Mouse (Mus musculus): ENCODE data around the gene Gm45716.
A peak's percentile ranks its signal among the peaks of the same experiment; 100 is the strongest.

Gm45716 gene

GRCm38 (mm10) chr11:90187441-90187840, at the start of gene Gm45716:
TSS of gene Gm45716 (plus strand) at chr11:90187683.
- DNase-seq (ENCODE audit: low read depth): no peak

DNA sequence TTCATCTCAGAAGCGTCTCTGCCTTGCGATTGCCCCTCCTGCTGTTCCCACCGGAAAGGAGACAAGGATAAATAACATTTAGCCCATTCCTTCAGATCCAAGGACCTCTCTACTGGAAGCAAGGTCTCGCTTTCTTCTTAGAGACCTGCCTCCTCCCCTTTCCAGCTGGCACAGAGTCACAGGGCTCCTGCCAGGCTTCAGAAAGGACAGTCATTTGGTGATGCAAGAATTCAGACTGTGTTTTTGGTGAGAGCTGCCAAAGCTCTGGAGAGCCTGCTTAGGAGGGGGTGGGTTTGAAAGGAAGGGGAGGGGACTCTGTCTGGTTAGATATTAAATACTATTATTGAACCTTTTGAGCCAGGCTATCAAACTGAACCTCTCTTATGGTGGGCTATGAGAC, 45.1 kb upstream of the Gm45716 start:
- peak; percentile 59 for DNase-seq (ENCODE audit: low read depth)

GRCm38 (mm10) chr11:90142936-90143335, 44.5 kb upstream of the Gm45716 start:
- peak; percentile 41 for DNase-seq (ENCODE audit: low read depth)

DNA sequence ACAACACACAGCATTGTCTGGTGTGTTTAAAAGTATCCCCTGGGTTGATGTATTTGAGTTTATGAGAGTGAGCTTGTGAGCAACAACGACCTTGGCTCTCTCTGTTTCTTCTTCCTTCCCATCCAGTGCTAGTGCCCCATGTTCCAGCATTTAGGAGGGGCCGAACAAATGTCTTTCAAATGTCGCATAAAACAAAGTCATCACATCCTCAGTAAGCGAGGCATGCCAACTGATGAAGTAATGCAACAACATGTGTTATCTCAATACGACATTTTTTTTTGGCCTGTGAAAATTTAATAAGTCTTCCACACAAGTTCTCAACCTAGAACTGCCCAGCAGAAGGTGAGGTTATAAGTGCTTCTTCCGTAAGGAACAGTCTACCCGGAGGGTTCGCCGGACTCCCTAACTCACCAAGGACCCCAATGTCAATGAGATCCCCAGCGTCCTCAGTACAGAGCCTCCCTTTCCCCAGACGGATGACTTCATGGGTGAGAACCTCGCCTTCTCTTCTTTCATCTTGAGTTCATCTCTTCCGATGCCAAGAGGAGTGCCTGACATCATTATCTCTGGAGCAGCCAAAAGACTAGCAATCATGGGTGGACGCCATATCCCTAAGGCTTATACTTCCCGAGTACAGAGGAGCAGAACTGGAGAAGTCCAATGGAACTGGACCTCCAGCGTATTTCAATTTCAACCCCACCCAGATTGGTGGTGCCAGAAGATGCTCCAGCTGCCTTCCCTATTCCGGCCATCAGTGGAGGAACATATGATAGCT, 41.2 kb upstream of the Gm45716 start:
- no peak for DNase-seq (ENCODE audit: low read depth)

DNA sequence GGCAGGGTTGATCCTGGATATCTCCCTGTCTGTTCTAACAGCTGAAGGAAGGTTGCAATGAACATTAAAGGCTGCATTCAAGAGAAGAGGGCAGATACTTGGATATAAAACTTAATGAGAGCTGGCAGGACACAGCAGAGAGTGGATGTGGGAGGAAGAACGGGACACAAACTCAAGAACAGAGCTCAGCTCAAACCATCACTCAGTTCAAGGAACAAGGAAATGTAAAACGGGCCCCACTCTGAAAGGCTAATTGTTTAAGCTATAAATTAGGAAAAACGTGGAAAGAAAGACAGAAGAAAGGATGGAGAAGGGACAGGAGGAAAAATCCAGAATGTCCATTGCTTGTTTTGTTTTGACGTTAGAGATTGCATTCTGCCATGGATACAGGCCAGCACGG, 32.4 kb upstream of the Gm45716 start:
- no peak for DNase-seq (ENCODE audit: low read depth)

- no peak for DNase-seq (ENCODE audit: low read depth)
Measured at GRCm38 (mm10) chr11:90155466-90155865, 32.0 kb upstream of the Gm45716 start.

GRCm38 (mm10) chr11:90167771-90168170, 19.7 kb upstream of the Gm45716 start:
- DNase-seq (ENCODE audit: low read depth): peak; percentile 63

DNA sequence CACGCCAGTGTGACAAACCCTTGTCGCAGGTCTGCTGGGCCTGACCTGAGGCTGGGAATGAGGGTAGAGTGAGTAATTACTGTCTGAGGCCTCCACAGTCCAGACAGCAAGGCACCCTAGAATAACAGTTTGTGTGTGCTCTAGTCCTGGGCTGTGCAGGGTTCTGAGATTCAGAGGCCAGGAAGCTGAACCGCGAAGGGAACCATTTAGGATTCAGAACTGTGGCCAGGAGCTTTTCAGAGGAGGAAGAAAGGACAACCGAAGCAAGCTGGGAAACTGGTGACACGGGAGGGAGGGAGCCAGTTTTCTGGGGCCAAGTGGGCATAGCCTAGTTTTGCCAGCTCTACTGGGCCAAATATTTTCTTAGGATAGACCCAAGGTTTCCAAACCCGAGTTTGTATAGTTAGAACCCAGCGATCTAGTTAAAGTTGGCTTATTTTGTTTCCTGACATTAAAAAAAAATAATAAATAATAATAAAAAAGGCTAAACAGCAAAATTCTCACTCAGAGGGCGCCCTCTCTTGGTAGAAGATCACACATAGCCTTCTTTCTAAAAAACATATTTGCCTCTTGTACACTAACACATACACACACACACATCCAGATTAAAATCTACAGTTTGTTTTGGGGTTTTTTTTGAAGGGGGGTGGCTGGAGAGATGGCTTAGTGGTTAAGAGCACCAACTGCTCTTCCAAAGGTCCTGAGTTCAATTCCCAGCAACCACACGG, 19.0 kb upstream of the Gm45716 start:
- peak; percentile 62 for DNase-seq (ENCODE audit: low read depth)

DNA sequence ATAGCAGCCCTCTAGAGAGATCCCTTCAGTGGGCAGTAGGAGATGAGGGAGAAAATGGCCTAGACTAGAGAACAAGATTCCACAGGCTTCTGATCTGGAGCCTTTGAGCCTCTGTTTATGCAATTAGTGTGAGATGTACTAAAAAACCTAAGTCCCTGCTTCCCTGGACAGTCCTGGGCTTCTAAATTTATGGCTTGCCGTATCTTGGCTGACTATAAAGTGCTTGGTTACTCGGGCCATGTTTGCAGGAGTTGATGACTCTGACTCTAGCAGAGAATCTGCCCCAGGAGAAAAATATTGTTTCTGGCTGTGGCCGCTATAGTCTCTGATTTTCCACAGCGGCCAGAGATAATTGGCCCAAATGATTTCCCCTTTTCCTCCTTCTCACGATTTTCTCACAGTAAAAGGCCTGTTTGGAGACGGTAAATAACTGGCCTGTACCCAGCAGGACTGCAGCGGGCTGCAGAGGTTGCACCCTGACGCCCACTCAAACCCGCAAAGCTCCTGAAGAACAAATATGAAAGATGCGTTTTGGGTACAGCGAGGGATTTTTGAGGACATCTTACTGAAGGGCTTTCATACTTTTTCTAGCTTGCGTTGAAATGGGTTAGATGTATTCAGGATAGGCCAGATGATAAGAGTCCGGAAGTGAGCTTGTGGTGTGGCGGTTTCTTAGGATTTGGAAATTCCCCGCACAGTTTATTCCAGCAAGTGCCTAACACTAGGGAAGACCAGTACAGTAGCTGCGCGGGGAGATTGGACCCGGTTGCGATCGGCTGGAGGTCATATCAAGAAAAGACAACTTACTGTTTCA, 18.1 kb upstream of the Gm45716 start:
- DNase-seq (ENCODE audit: low read depth): no peak

DNA sequence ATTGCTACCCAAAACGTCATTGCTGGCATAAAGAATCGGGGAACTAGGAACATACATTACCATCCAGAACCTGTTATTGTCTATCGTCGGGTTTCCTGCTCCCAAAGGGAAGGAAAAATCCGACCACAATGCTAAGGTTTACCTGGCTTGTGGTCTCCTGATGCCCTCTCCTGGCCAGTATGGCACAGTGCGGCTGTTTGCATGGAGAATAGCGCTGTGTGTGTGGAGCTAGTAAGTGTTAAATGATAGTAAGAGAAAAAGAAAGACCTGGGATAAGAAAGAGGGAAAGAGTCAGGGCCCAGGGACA, 17.5 kb upstream of the Gm45716 start:
- peak; percentile 86 for DNase-seq (ENCODE audit: low read depth)

GRCm38 (mm10) chr11:90172331-90172730, 15.2 kb upstream of the Gm45716 start:
- DNase-seq (ENCODE audit: low read depth): no peak

DNA sequence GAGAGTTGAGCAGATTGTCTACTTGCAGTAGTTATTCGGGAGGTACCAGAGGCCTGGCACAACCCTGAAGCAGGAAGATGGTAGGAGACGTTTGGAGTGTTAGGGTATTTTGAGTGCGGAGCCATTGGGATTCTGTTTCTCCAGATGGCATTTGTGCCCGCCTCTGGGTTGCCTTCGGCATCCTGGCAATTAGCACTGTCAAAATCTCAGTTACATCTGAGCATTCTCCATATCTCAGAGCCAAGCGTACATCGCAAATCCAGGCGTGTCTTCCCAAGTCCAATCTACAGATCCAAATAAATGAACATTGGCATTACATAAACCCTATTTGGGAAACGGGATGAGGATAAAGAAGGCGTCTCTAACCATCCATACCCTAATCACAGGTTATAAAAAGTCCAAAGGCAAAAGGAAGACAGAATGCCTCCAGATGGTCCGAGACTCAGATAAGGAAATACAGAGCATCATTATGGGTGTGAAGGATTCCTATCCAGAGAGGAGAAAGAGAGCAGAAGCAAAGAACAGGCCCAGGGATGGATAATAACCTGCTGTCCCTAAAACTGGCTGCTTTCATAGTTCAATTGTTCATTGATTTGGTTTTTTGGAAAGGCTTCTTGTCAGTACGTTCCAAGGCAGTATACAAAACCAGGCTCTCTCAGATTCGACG, 11.7 kb upstream of the Gm45716 start:
- DNase-seq (ENCODE audit: low read depth): no peak

- no peak for DNase-seq (ENCODE audit: low read depth)
Measured at GRCm38 (mm10) chr11:90177389-90177788, 10.1 kb upstream of the Gm45716 start.

DNA sequence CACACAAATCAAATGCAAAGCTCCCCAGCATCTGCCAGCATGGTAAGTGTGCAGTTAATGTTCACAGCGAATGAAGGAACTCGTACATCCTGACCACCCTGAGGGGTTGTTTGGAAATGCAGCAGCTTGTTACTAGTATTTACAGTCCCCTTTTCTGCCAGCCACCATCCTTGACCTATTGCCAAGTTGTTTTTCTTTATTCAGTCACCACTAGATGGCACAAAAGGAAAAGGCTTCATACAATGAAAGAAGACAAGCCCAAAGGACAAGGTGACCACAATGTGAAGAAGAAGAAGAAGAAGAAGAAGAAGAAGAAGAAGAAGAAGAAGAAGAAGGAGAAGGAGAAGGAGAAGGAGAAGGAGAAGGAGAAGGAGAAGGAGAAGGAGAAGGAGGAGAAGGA, 4.1 kb upstream of the Gm45716 start:
- peak; percentile 80 for DNase-seq (ENCODE audit: low read depth)

DNA sequence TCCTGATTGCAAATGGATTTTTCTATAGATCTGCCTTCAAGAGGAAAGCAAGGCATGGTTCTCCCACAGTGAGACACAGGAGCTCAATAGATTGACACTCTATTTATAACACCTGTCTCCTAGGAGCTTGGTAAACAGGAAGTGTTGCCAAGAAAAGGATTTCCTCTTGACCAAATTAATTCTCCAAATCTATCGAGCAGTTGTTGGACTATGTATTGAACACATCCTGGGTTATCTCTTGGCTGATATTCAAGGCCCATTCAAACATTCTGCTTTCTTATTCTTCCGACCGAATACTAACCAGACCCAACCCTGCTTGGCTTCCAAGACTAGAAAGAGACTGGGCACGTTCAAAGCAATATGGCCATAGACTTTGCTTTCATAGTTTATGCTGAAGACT, 2.7 kb upstream of the Gm45716 start:
- DNase-seq (ENCODE audit: low read depth): no peak

DNA sequence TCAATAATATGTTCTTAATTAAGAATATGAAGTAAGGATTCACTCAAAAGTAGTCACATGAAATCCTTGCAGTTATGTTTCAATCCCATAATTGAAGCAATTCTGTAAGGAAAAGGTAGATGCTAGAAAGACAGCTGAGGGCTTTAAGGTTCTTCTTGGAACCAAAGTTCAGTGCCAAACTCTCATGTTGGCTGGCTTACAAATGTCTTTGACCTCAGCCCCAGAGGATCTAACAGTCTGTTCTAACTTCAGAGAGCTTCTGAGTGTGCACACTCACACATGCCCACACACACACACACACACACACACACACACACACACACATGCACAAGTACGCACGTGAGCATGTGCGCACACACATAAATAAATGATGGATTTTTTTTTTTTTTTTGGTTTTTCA, 2.7 kb downstream of the Gm45716 start:
- DNase-seq (ENCODE audit: low read depth): no peak

GRCm38 (mm10) chr11:90194946-90195345, 7.5 kb downstream of the Gm45716 start:
- no peak for DNase-seq (ENCODE audit: low read depth)

- peak; percentile 25 for DNase-seq (ENCODE audit: low read depth)
Measured at GRCm38 (mm10) chr11:90195756-90196520, 8.5 kb downstream of the Gm45716 start.

- DNase-seq (ENCODE audit: low read depth): peak; percentile 65
Measured at GRCm38 (mm10) chr11:90196521-90197215, 9.2 kb downstream of the Gm45716 start.

- DNase-seq (ENCODE audit: low read depth): no peak
Measured at GRCm38 (mm10) chr11:90198048-90198447, 10.6 kb downstream of the Gm45716 start.

GRCm38 (mm10) chr11:90200826-90201225, 13.3 kb downstream of the Gm45716 start:
- no peak for DNase-seq (ENCODE audit: low read depth)
